Mouse (Mus musculus) brown adipose tissue, adult 24 weeks (tissue): Measurements from ENCODE around the gene Mib2. TPM values are rescaled to one million over a fixed set of nuclear protein-coding genes. Genes with fewer than 3 reads are reported as not detected.

Experiments used
- H3K27ac ChIP-seq: fragments of 200-500 bp; replicated peaks from 2 replicates; pipeline ENCODE4 v1.5.1; 2012; ENCODE audit warnings: low read depth, mild to moderate bottlenecking, low read length
- H3K4me1 ChIP-seq: fragments of 200-500 bp; 2 replicates; pipeline ENCODE4 v1.6.1; 2012; ENCODE audit warnings: low read length, mixed read lengths; ENCODE audit not compliant: control insufficient read depth, insufficient read depth, insufficient read length
- H3K4me3 ChIP-seq: fragments of 200-500 bp; 2 replicates; pipeline ENCODE4 v1.5.1; 2012; ENCODE audit warnings: low read depth, mild to moderate bottlenecking, low read length, moderate library complexity; ENCODE audit not compliant: insufficient read depth
- polyA plus RNA-seq: library from polyadenylated mRNA; stranded (reverse); fragments of >200 nt; gene quantifications from 2 replicates; pipeline ENCODE4 v1.2.4, GENCODE M21; 2012; ENCODE audit not compliant: missing spikeins, insufficient read depth, insufficient read length

Mib2 gene
- polyA plus RNA-seq, 1 experiment, result 9.7 TPM

- Histone ChIP-seq H3K4me1 (no peaks in the 10 kb centered on the region), H3K27ac (no peak overlapping the region), H3K4me3 (no peak overlapping the region)
These were observed 57.1 kb downstream of the Mib2 start for GRCm38 (mm10) chr4:155611860-155612259.

- Histone ChIP-seq H3K4me1 (no peaks in the 10 kb centered on the region), H3K27ac (no peak overlapping the region), H3K4me3 (no peak overlapping the region)
These were observed 62.2 kb downstream of the Mib2 start for GRCm38 (mm10) chr4:155606825-155607224.

GRCm38 (mm10) chr4:155605132-155605531, 63.9 kb downstream of the Mib2 start:
- Histone ChIP-seq H3K4me3 (no peak overlapping the region), H3K4me1 (no peaks in the 10 kb centered on the region), H3K27ac (no peak overlapping the region)

Other genes with a start within 250 kb of the Mib2 start
- 1.1 and 3.7 TPM in 2 replicates for gene Tmem52, start 200.1 kb downstream of the Mib2 start, polyA plus RNA-seq
- 193 and 220 TPM in 2 replicates for gene Gnb1, start 177.8 kb downstream of the Mib2 start, polyA plus RNA-seq
- gene Nadk, start 106.8 kb downstream of the Mib2 start, polyA plus RNA-seq, result 147 and 155 TPM in 2 replicates
- 7.0 and 9.4 TPM in 2 replicates for gene Slc35e2, start 67.8 kb downstream of the Mib2 start, polyA plus RNA-seq
- 32.4 and 37.9 TPM in 2 replicates for gene Cdk11b, start 44.3 kb downstream of the Mib2 start, polyA plus RNA-seq
- gene Gm10563, start 23.8 kb downstream of the Mib2 start, polyA plus RNA-seq, result not detected in 2 replicates
- 3.3 and 5.5 TPM in 2 replicates for gene Mmp23, start 15.8 kb downstream of the Mib2 start, polyA plus RNA-seq
- gene Fndc10, start 25.1 kb upstream of the Mib2 start, polyA plus RNA-seq, result 2.4 and 3.5 TPM in 2 replicates
- 61.2 and 80.5 TPM in 2 replicates for gene Ssu72, start 35.6 kb upstream of the Mib2 start, polyA plus RNA-seq
- 0.46 TPM in 1 of 2 replicates, not detected in the other for gene Tmem240, start 65.6 kb upstream of the Mib2 start, polyA plus RNA-seq
- 57.0 and 74.0 TPM in 2 replicates for gene Atad3a, start 91.9 kb upstream of the Mib2 start, polyA plus RNA-seq
- gene Vwa1, start 105.5 kb upstream of the Mib2 start, polyA plus RNA-seq, result 2.3 and 3.9 TPM in 2 replicates
- gene Tmem88b, start 116.7 kb upstream of the Mib2 start, polyA plus RNA-seq, result 0.42 and 0.67 TPM in 2 replicates
- not detected in 2 replicates for gene Ankrd65, start 121.2 kb upstream of the Mib2 start, polyA plus RNA-seq
- 367 and 416 TPM in 2 replicates for gene Mrpl20, start 133.7 kb upstream of the Mib2 start, polyA plus RNA-seq
- gene Ccnl2, start 143.3 kb upstream of the Mib2 start, polyA plus RNA-seq, result 28.2 and 61.6 TPM in 2 replicates
- gene Aurkaip1, start 162.1 kb upstream of the Mib2 start, polyA plus RNA-seq, result 259 and 309 TPM in 2 replicates
- 17.3 and 22.3 TPM in 2 replicates for gene Mxra8, start 170.5 kb upstream of the Mib2 start, polyA plus RNA-seq
- gene Dvl1, start 178.2 kb upstream of the Mib2 start, polyA plus RNA-seq, result 19.2 and 20.2 TPM in 2 replicates
- not detected in 2 replicates for gene Tas1r3, start 194.2 kb upstream of the Mib2 start, polyA plus RNA-seq
- 6.0 and 11.5 TPM in 2 replicates for gene Cptp, start 200.2 kb upstream of the Mib2 start, polyA plus RNA-seq
- 12.9 and 15.1 TPM in 2 replicates for gene Ints11, start 200.3 kb upstream of the Mib2 start, polyA plus RNA-seq
- gene Pusl1, start 222.6 kb upstream of the Mib2 start, polyA plus RNA-seq, result 5.7 and 7.8 TPM in 2 replicates
- gene Acap3, start 222.6 kb upstream of the Mib2 start, polyA plus RNA-seq, result 2.9 and 5.2 TPM in 2 replicates